Mouse (Mus musculus) mesoderm, embryonic 11.5 days (tissue): ENCODE results near the gene 1700003F12Rik.

ENCODE experiments used
- DNase-seq: peaks from one replicate; pipeline ENCODE4 v3.0.0-alpha.2; 2012; ENCODE audit warnings: low read depth, low spot score

The 1700003F12Rik gene

DNA sequence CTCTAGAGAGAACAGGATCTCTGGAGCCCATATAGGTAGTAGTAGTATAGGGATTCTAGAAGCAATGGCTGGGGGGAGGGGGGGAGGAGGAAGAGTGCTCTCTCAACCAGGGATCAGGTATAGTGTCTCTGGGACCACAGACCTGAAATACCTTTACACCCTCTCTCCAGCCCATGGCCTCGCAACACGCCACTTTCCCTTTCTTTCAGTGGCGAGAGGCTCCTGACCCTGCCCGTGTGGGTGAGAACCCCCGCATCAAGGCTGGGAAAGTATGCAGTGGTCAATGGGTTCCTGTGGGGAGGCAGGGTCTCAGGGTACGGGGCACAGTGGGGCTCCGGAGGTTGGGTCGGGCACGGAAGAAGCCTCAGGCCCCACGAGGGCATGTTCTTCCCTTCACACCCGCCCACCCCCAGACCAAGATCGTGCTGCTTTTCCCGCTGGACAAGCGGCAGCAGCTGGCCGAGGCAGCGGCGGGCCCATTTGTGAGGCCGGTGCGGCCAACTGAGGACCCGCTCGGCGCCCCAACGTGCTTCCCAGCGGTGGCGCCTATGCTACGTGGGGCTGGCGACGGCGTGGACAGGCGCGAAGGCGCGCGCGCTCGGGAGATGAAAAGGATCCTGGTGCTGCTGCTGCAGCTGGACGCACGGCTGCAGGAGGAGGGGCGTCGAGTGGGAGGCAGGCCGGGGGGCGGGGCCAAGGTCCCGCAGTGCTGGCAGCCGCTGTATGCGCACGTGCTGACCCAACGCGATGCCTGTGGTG lies 2.4 kb downstream of the 1700003F12Rik start:
- peak; percentile 88 for DNase-seq

DNA sequence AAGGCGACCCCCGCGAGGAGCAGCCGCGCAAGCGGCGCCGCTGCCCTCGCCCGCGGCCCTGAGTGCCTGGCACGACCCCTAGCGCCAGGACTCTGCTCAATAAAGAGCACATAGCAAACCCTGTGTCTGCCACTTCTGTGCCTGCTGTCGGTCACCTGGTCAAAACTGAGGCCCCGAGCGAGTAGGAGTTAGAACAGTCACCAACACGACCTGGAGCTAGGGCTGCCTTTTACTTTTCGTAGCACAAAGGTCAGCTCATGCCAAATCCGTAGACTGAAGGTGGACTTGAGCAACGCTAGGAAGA lies 3.0 kb downstream of the 1700003F12Rik start:
- DNase-seq = no peak

DNA sequence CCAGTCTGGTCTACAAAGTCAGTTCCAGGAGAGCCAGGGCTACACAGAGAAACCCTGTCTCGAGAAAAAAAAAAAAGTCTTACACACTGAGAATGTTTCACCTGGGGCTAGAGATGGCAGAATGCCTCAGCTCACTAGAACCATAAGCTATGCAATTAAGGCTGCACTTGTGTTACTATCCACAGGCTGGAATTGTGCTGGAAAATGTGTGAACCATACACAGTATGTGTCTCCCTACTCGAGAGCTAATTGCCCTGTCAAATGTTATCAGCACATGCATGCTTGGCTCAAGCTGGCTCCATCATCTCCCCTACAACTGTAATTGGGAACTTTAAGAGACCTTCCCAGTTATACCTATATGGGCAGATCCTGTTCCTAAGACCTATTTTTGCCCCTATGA lies 4.1 kb downstream of the 1700003F12Rik start:
- DNase-seq = no peak

DNA sequence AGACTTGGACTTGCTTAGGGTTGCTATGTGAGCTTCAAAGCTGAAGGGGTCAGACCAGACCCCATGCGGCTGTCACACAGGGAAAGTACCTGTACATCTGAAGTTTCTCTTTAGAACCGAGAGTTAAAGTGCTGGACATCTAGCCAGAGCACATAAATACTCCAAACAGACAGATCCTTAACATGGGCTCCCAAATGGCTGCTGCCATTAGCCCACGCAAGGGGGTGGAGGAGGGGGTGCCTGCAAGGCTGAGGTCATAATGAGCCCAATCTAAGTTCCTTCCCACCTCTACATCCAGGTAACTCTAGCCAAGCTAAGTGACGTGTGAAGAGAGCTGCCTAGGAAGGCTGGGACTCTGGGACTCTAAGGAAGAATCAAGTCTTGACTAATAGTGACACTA lies 4.6 kb downstream of the 1700003F12Rik start, which contains the start of gene Actl10:
Gene Actl10 (plus strand): TSS at position 301 of the 400 bp plus-strand sequence.
- no peak for DNase-seq

DNA sequence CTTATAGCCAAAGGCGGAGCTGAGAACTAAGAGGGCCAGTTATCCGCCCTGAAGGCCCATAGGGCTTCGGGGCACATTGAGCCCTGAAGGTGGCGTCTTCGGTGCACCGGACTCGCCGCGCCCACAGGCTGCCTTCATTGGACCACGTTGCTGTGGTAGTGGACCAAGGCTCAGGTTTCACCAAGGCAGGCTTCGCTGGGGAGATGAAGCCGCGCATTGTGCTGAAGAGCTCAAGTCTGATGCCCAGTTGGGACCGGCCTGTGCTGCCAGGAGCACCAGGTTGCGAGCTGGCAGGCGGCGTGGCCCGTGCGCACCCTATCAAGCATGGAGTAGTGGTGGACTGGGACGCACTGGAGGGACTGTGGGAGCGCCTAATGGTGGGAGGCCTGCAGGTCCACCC lies 5.0 kb downstream of the 1700003F12Rik start:
- DNase-seq = peak; percentile 39

DNA sequence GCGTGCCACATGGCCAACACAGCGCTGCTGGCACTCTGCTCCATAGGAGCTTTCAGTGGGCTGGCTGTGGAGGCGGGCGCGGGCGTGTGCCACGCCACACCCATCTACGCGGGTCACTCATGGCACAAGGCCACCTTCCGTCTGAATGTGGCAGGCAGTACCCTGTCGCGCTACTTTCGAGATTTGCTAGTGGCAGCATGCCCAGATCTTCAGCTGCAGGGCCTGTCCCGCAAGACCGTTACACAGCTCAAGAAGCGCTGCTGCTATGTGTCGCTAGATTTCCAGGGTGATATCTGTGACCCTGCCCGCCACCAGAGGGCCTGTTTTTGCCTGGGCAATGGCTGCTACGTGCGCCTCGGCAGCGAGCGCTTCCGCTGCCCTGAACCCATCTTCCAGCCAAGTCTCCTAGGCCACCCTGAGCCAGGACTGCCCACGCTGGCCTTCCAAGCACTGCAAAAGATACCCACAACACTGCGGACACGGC lies 5.6 kb downstream of the 1700003F12Rik start:
- peak; percentile 43 for DNase-seq

DNA sequence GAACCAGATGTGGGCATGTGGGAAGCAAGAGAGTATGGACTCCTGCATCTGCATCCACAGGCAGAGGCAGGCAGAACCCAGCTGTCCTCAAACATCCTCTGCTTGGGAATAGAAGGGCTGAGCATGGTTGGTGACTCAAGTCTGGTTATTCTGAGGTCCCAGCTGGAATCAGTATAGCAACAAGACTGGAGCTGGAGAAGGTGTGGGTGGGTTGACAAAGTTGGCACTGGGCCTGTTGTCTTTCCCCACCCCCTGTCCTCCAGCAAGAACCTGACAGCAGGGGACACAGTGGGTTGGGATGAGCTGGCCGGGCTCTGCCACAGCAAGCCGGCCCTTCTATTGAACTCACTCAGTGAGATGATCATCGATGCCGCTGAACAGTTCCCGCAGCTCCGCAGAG lies 8.3 kb downstream of the 1700003F12Rik start:
- DNase-seq = no peak

DNA sequence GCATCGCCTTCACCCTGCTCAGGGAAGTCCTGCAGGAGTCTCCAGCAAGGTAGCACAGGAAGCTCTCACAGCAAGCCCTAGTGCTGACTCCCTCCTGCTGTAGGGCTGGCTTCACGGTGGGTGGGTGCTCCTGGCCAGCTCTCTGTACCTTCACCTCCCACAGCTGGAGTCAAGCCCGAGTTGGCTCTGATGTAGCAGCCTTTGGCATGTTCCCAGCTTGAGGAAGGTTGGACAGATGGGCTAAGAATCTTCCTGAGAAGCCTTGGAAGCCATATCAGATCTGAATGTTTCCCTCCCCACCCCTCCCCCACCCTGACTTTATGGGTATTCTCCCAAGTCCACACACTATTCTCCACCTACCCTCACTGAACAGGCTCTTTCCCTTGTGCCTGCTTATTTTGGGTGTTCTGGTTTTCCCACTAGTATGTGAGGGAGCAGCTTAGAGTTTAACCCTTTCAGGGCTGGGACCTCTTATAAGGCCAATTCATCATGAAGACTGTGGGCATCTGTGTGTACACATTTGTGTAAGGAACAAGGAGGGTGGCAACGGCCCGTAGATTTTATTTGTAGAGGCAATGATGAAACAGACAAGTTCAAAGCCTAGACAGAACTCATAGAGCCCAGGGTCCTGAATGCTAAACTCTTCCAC lies 10.4 kb downstream of the 1700003F12Rik start:
- no peak for DNase-seq

DNA sequence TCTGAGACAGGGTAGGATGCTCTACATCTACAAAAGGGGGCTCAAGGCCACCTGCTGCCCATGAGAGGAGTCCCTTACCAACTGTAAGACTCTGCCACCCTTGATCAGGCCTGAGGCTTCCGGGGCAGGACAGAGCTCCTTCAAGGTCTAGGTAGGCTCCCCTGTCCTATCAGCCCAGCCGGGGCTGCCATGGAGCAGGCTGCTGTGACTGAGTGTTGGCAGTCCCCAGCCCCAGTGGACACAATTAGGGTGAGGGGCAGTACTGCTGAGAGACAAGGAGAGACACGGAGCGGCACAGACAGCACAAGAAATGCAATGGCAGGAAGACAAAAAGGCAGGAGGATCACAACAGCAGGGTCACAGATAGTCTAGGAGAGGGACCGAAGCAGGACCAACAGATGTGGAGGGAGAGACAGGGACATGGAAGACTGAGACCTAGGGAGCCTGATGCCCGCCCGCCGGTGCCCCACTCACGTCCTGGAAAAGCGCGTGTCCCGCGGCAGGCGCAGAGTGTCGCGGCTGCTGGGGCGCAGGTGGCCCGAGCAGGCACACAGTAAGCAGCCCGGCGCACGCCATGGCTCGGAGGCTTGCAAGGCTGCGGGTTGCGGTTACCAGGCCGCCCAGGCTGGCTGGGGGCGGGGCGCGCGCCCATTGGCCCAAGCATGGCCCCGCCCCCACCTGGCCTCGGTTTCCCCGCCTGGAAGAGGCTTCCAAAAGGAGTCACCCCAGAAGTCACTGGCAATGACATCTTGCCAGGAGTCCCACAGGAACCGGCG lies 11.6 kb downstream of the 1700003F12Rik start, which contains the start of gene Necab3:
Gene Necab3 (minus strand): TSS at position 627 of the 776 bp plus-strand sequence.
- DNase-seq = peak; percentile 37

DNA sequence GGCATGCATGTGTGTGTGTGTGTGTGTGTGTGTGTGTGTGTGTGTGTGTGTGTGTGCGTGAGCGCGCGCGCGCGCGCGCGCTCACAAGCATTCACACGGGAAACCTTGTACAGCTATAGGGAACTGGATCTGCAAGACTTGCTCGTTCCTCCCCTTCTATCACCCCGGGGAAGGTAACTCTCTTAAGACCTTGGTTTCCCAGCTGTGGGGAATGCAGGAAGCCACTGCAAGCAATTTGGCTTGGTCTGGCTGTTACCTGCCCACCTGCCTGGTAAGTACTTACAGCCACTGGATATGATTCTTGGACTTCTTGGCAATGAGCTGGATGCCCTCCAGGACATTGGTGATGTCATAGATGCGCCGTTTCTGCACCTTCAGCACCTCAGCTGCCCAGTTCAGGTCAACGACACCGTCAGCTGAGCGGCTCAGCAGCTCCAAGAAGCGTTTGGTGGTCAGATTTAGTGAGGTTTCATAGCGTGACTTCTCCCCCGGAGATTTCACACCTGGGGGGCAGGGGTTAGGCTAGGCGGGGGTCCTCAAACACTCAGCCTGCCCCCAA lies 16.8 kb downstream of the 1700003F12Rik start:
- no peak for DNase-seq

DNA sequence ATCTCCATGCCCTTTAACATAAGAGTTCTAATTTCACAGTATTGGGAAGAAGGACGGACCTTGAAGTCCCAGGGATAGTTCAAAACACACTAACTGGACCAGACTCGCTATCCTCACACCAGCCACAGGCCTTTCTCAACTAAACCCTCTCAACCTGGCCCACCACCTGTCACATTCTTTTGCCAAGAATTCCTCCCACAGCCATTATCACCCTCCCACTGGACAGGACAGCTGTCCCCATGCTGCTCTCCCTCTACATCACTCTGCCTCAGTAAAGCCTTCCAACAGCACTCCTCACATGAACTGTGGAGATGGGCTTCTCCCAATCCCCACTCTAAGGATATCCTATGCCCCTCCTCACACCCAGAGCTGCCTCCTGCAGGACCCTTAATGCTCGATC lies 18.7 kb downstream of the 1700003F12Rik start:
- no peak for DNase-seq

DNA sequence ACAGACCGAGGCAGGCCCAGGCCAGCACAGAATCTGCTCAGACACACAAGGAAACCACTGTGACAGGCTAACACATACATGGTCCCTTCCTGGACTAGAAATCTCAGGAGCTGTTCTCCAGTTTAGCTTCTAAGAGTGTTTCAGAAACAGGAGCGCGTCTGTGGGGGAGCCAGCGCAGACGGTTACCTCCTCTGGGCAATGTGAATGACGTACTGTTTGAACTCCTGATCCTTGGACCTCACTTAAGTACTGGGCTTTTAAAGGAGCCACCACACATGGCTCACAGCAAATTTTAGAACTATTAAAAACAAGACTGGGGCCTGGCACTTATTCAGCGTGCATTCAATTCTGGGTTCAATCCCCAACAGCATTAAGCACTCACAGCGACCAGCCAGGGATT lies 19.8 kb downstream of the 1700003F12Rik start:
- DNase-seq = no peak

DNA sequence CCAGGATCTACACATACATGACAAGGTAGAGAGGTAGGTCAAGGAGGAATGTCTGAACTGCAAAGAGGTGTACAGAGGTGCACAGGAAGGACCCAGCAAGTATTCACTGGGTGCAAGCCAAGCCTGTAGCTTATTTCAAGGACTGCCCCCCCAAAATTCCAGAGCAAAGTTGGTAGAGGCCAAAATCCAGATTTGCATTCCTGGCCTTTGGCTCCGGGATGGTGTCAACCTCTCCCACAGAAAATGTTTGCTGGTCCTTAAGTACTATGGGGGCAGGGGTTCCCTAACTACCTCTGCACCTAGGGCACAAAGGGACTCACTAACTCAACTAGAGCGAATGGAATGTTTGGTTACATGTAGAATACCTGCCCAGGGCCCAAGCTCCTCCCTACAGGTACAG lies 20.9 kb downstream of the 1700003F12Rik start:
- no peak for DNase-seq

DNA sequence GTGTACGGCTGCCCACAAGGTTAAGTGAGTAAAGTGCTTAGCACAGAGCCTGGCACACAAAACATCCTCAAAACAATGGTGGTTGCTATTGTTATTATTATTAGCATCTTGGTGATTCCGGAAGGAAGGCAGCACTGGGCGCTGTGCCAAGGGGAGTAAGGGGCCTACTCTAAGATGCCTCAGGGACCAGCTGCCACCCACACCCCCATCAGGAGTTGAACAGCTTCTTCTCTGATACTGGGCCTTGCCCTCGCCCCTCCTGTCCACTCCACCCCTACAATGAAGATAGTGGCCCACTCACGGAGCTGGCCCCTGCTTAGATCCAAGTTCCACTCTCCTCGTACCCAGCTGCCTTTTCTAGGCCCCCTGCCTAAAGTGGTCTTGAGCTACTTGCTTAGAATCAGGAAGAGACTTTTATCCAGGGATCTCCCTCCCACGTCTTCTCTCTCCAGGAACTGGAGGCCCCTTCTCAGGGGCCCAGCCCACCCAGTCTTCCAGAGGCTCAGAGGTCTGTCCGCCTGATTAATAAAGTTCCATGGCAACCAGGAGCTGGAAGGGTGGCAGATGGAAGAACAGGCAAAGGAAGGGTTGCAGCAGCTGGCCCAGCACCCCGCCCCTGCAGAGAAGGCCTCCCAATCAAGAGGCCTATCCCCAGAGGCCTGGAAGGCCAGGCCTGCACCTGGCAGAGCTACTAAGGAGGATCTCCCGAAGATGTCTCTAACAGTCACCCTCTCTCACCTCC lies 21.6 kb downstream of the 1700003F12Rik start:
- peak; percentile 63 for DNase-seq

DNA sequence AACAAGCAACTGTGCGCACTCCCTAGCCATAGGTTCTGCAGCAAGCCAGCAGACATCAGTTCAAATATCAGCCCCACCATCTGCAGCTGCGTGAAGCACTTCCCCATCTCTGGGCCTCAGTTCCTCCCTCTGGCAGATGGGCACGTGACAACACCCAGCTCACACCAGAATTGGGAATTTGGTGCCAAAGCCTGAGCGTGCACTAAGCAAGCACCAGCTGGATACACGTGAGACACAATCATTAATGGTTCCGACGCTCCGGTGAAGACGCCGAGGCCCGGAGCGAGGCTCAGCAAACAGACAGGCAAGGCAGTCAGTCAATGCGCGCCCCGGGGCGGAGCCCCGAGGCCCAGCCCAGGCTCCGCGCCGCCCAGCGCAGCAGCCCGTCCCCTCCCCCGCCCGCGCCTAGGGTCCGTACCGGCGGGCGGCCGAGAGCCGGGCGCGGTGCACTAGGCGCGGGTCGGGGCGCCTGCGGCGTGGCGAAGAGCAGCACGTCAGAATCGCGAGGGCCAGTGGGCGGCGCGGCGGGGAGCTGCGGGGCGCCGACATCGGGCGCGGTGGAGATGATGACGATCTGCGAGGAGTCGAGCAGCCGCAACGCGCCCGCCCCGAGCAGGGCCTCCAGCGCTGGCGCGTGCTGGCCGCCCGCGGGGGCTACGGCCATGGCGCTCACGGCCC lies 22.3 kb downstream of the 1700003F12Rik start:
- DNase-seq = peak; percentile 71

DNA sequence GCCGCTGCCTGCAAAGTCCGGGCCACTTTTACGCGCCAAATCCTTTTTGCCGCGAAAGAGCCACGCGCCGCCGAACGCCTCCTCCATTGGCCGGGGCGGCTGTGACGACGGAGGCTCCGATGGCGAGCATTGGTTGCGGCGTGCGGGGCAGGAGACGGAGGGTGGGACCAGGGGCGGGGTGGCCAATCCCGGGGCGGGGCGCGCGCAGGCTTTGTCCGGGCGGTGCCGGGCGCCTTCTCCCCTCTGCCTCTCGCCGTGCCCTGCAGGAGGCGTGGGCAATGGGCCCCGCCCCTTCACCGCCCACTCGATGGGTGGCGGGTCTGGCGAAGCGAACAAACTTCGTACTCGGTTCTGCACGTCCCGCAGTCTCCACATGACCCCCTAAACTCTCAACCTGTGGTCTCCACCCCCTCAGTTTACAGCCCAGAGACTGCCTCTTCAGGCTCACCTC lies 23.0 kb downstream of the 1700003F12Rik start, which contains the start of gene E2f1:
Gene E2f1 (minus strand): TSS at position 57 of the 451 bp plus-strand sequence.
- DNase-seq = peak; percentile 97

DNA sequence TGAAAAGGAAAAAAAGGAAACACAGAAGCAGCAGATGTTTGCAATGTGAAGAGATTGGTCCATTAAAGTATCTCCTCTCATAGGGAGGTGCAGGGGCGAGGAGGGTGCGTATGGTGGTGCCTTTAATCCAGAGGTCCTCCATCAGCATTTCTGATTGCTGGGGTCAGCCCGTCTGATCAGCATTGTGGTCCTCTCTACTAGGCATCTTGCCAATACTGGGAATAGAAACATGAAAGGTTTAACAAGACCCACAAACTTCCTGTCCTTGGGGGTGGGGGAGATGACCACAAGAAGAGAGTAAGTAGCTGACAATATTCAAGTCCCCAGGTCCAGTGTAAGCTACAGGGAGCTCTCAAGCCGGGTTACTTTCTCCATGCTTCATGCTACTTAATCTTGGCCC lies 23.8 kb downstream of the 1700003F12Rik start:
- no peak for DNase-seq

DNA sequence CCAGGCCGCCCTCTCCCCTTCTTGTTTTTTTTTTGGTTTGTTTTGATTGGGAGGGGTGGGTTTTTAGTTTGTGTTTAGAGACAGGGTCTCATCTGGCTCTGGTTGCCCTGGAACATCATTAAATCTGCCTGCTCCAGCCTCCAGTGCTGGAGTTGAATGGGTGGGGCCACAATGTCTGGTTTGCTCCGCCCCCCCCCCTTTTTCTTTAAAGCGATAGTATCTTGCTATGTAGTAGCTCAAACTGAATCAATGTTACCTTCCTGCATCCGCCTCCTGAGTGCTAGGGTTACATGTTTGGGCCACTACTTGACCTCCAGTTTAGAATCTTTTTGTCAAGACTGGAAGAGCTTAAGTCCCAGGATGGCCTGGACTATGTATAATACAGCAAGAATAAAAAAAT lies 24.4 kb downstream of the 1700003F12Rik start:
- no peak for DNase-seq

DNA sequence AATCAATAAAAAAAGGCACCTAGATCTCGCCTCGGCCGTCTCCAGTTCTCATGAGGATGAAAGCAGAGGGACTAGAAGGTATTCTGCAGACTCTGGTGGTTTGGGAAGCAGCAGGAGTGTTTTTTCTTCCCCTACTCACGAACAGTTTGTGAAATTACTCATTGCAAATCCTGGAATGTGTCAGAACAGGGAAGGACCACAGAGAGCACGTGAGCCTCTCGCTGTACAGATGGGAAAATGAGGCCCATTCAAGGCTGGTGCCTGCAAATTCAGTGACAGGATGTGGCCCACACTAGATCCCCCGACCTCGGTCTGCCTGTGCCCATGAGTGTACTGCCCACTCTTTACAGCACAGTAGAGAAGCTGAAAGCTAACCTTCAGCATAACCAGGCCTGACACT lies 25.1 kb downstream of the 1700003F12Rik start:
- DNase-seq = no peak

DNA sequence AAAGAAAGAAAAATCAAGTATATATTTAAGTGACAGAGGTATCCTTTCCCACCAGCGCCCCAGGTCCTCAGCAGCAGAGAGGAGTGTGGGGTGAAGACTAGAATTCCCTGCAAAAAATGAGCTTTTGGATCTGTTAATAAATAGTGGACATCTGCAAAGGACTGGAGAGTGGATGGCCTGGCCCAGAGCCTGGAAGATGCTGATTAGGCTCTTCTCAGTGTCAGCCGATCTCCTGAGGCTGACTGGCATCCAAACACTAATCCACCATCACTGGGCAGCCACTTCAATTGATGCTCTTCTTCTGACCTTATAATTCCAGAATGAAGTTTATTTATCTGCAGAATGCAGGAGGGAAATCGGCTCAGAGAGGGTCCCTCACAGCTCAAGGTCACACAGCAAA lies 26.1 kb downstream of the 1700003F12Rik start:
- DNase-seq = no peak

DNA sequence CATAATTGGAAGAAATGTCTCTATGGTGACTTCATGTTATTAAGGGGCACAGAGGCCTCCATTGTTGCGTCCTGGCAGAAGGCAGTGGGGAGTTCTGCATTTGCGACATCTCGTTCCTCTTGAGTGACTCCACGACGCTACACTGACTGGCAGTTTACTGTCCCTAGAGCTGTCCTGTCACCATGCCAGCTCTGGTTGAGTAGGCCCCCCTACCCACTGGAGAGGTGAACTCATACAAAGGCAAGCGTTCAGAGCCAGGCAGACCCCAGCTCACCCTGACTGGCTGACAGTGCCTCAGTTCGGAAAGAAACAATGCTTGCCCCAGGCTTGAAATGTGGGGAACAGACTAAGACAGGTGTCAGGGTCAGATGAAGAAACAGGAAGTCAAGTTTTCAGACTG lies 27.4 kb downstream of the 1700003F12Rik start:
- DNase-seq = no peak
